Mouse (Mus musculus) G1E (cell line): Measurements from ENCODE around the gene Ctse.

Experiments
- CTCF ChIP-seq: IDR thresholded peaks from 2 replicates; pipeline ENCODE4 v1.5.1; 2012; ENCODE audit warnings: low read depth, low read length, inconsistent platforms, mixed read lengths
- TAL1 ChIP-seq: conservative IDR thresholded peaks from 2 replicates; pipeline ENCODE4 v1.6.1; 2012; ENCODE audit warnings: low read depth, low read length, inconsistent platforms, mixed read lengths

GRCm38 (mm10) chr1:131657945-131658354, 19.8 kb downstream of the Ctse start:
- TF ChIP-seq CTCF (peak; percentile 93), TAL1 (no peak)
